Mouse (Mus musculus) heart, adult 11 months (tissue): ENCODE measurements around the gene Nutf2.

Experiments
- DNase-seq: peaks from one replicate; pipeline ENCODE4 v3.0.0; 2022

The Nutf2 gene

DNA sequence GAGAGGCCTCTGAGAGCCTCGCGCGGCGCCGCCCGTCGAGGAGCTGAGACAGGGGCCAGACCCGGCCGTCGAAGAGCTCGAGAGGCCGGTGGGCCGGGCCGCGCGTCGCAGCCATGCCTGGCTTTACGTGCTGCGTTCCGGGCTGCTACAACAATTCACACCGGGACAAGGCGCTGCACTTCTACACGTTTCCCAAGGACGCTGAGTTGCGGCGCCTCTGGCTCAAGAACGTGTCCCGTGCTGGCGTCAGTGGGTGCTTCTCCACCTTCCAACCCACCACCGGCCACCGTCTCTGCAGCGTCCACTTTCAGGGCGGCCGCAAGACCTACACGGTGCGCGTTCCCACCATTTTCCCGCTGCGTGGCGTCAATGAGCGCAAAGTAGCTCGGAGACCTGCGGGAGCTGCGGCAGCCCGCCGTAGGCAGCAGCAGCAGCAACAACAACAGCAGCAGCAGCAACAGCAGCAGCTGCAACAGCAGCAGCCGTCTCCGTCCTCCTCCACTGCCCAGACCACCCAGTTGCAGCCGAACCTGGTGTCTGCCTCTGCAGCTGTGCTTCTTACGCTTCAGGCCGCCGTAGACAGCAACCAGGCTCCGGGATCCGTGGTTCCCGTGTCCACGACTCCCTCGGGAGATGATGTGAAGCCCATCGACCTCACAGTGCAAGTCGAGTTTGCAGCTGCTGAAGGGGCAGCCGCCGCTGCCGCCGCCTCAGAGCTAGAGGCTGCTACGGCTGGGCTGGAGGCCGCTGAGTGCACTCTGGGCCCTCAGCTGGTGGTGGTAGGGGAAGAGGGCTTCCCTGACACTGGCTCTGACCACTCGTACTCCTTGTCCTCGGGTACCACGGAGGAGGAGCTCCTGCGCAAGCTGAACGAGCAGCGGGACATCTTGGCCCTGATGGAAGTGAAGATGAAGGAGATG, 4.9 kb upstream of the Nutf2 start:
- DNase-seq, result peak; percentile 95

DNA sequence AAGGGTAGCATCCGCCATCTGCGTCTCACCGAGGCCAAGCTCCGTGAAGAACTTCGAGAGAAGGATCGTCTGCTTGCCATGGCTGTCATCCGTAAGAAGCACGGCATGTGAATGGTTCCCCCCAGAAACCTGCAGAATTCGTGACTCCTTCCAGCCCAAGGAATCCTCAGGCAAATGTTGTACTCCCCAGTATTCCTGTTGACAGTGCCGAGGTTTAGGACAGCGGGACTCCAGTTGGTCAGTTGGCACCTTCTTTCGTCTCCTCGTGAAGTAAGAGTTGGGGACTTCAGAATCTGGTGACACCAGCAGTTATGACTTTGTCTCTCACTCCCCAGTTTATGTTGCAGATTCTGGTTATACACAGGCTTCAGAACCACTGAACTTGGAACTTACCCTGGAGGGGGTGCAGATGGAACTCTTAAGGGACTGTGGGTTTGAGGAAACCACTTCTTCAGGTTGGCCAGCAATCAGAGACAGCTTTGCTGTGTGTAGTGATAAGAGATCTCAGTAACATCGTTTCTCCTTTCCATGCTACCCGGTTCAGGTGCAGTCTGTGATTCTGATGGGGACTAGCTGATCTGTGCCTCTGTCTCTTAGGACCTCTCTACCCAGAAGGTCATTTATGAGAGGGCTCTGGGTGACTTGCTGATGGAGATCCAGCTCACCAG, 4.1 kb upstream of the Nutf2 start:
- no peak for DNase-seq

GRCm38 (mm10) chr8:105858495-105858894, 1.9 kb upstream of the Nutf2 start:
- DNase-seq, result no peak

GRCm38 (mm10) chr8:105859314-105859713, 1.1 kb upstream of the Nutf2 start:
- DNase-seq, result no peak

- DNase-seq, result no peak
These were observed 1.6 kb downstream of the Nutf2 start for GRCm38 (mm10) chr8:105861951-105862350.

GRCm38 (mm10) chr8:105866364-105867029, 6.1 kb downstream of the Nutf2 start:
- DNase-seq, result no peak

- DNase-seq, result peak; percentile 94
These were observed 13.9 kb downstream of the Nutf2 start for GRCm38 (mm10) chr8:105874301-105874700.

DNA sequence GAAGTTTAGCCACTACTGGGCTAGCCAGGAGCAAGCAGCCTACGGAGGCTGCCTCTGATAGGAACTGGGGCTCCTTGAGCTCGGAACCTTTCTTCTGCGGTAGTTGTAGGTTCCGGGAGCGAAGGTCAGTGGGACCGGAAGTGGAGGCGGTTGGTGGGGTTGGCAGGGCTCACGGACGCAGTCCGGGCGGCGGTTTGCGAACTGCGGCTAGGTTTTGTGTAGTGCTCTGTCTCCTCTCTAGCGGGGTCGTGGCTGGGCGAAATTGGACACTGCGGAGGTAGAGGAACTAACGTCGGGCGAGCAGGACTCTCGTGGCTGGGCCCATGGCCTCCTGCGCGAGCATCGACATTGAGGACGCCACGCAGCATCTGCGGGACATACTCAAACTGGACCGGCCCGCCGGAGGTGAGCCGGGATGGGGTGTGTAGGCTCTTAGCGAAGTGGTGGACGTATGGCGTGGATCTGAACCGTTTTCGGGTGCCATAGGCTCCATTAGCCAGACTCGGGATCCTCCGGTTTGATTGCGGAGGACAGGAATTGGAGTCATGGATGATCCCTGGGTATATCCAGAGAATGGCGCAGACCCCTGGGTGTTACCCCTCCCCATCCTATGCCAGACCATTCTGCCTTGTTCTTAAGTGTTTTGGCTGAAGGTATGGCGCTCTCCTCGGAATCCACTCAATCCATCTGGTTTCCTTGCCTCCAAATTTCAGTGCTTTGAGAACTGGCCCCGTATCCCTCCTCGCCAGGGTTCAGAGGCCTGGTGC, 20.6 kb downstream of the Nutf2 start, which contains the start of gene Edc4:
Gene Edc4, plus strand, starts transcription at position 128 of the 767 bp plus-strand sequence.
- peak; percentile 98 for DNase-seq

GRCm38 (mm10) chr8:105889756-105890465, 29.5 kb downstream of the Nutf2 start:
- DNase-seq, result no peak

DNA sequence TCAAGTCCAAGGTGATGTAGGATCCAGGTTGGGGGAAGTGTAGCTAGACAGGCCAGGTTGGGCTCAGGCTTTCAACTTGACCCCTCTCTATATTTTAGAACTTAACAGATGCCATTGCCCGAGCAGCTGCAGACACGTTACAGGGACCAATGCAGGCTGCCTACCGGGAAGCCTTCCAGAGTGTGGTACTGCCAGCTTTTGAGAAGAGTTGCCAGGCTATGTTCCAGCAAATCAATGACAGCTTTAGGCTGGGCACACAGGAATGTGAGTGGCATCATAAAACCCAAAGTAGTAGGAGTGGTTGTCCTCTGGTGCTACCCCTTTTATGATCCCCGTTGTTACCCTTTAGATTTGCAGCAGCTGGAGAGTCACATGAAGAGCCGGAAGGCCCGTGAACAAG, 30.5 kb downstream of the Nutf2 start:
- DNase-seq, result peak; percentile 95

DNA sequence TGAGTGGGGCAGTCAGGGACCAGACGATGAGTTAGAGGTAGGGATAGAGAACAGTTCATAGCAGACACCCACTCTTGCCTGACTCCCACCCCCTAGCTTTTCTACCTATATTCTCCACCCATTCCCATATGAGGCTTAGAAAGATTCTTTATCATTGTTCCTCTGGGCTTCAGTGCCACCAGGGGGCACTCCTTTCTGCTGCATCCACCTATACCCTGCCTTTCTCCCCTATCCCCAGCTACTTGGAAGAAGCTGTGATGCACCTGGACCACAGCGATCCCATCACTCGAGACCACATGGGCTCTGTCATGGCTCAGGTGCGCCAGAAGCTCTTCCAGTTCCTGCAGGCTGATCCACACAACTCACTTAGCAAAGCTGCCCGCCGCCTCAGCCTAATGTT, 32.1 kb downstream of the Nutf2 start:
- no peak for DNase-seq

GRCm38 (mm10) chr8:105893339-105893738, 33.0 kb downstream of the Nutf2 start, which contains the start of gene Nrn1l:
Gene Nrn1l, plus strand, starts transcription at chr8:105893567.
- DNase-seq, result peak; percentile 98

DNA sequence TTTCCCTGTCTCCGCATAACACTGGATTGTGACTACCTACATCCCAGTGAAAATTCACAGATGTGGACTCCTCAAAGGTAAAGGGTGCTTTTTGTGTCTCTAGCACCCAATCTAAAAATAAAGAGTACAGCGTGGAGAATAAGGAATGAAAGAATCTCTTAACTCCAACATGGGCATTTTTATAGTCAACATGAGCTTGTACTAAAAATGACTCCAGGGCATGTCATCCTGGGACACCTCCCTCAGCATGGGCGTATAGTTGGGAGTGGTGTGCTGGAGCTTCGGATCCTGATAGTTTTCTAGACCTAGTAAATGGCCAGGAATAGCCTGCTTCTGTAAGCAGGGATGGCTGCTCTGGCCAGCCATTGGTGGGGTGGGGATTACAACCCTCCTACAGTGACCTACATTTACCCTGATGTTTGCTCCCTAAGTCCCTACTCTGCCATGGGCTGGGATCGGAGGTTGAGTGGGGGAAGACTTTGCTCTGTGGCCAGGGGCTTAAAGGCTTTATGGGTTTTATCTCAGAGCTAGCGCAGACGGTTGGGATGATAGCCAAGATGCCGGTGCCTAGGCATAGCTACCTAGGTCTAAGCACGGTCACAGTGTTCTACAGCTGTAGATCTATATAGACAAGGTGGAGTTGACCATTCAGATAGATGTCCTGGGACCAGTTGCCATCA, 37.6 kb downstream of the Nutf2 start:
- no peak for DNase-seq

GRCm38 (mm10) chr8:105900180-105900940, 40.0 kb downstream of the Nutf2 start, which contains the start of gene Pskh1:
Gene Pskh1, plus strand, starts transcription at chr8:105900441.
- DNase-seq, result peak; percentile 99

DNA sequence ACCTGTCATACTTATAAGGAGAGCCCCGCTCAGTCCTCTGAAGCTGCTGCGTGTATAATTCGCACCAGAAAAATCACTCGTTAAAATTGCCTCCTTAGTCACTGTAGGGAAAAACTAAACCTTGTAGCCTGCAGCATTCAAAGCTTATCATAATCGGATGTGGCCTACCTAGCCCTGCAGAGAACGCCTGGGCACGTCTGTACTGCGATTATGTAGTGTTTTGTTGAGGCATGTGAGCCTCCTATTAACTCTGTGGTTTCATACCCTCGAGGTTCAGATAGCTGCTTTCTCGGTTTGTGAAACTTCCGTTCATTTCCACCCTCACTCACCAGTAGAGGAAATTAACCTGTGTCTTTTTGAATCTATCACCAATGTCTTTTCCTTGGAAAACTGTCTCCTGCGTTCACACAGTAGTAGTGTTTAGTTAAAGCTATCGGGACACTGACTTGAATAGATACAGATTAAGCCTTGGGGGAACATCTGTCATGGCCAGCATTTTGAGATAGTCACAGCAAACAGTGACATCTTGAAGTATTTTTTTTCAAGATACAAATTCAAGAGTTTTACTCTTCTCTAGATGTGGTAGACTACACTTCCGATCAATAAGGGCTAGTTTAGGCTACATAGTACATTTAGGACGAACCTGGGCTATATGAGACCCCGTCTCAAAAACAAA, 40.7 kb downstream of the Nutf2 start:
- DNase-seq, result no peak

DNA sequence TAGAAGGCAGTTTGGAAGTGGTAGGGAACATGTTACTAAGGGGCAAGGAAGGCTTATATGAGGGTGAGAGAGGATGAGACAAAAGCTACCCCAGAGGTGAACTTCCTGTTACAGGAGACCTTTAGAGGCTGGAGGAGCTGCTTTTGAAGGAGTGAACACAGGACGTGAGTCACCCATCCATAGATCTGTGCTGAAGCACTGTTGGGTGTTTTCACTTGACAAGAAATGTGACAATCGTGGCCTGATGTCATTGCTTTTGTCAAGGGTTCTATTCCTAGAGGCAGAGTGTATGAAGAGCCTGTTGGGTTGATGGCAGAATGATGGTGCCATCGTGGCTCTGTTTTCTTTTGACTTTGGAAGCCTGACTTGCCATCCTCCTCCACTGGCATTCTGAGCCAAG, 59.0 kb downstream of the Nutf2 start:
- DNase-seq, result no peak

- DNase-seq, result no peak
These were observed 64.7 kb downstream of the Nutf2 start for GRCm38 (mm10) chr8:105925123-105925522.
